Mouse (Mus musculus) liver, postnatal 0 days (tissue): ENCODE measurements at regions not wholly inside any gene's neighbourhood (a gene's known extent, or its start where the extent isn't known, plus 50 kb on each side); places are given as distances from the start of the nearest gene placed in this dataset.

Source experiments
- CTCF ChIP-seq: sonication (generic); IDR thresholded peaks from 2 replicates; pipeline ENCODE4 v1.5.1; 2016; ENCODE audit warnings: antibody characterized with exemption, low read depth
- EP300 ChIP-seq: IDR thresholded peaks from 2 replicates; pipeline ENCODE4 v1.6.1; 2016; ENCODE audit warnings: antibody characterized with exemption, low read depth, mild to moderate bottlenecking

DNA sequence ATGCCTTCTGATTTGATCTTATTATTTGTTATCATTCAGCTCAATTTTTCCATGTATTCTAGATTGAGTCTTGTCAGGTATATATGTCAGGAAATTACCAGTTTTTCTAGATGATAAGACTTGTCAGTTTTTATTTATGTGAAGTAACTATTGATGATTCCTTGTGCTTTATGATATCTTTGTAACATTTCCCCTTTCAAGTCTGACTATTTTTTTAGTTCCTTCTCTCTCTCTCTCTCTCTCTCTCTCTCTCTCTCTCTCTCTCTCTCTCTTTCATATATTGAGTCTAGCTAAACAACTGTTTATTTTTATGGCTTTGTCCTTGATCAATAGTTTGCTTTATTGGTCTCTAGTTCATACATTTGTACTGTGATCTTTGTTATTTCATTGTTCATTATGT lies 199.7 kb upstream of the Sema3a start:
- TF ChIP-seq CTCF = no peak
- TF ChIP-seq EP300 = no peak
